Mouse (Mus musculus) kidney, adult 2 months (tissue): ENCODE data around the gene Atp13a2. TPM values are rescaled to one million over a fixed set of nuclear protein-coding genes. Genes with fewer than 3 reads are reported as not detected.

Source experiments
- DNase-seq: peaks from one replicate; pipeline ENCODE4 v3.0.0; 2021
- H3K27ac ChIP-seq: fragments of 200-500 bp; 2 replicates; pipeline ENCODE4 v1.5.1; 2012; ENCODE audit warnings: low read depth, low read length, control low read depth, inconsistent platforms; ENCODE audit not compliant: insufficient read depth
- H3K27me3 ChIP-seq: fragments of 200-500 bp; replicated peaks from 2 replicates; pipeline ENCODE4 v1.6.1; 2012; ENCODE audit warnings: mild to moderate bottlenecking, moderate library complexity, low read length, inconsistent platforms; ENCODE audit not compliant: control insufficient read depth, insufficient read depth
- H3K36me3 ChIP-seq: fragments of 200-500 bp; 2 replicates; pipeline ENCODE4 v1.6.1; 2012; ENCODE audit warnings: mild to moderate bottlenecking, moderate library complexity, low read length, inconsistent platforms; ENCODE audit not compliant: control insufficient read depth, insufficient read depth
- H3K4me1 ChIP-seq: fragments of 200-500 bp; 2 replicates; pipeline ENCODE4 v1.6.1; 2011; ENCODE audit warnings: low read length; ENCODE audit not compliant: control insufficient read depth, insufficient read depth
- H3K4me3 ChIP-seq: fragments of 200-500 bp; 2 replicates; pipeline ENCODE4 v1.5.1; 2011; ENCODE audit warnings: mild to moderate bottlenecking, low read depth, low read length, control low read depth; ENCODE audit not compliant: insufficient read depth
- CTCF ChIP-seq: fragments of 200-500 bp; conservative IDR thresholded peaks from 2 replicates; pipeline ENCODE4 v1.5.1; 2011; ENCODE audit warnings: low read depth, mild to moderate bottlenecking, control low read depth, low read length, moderate library complexity, mixed read lengths; ENCODE audit not compliant: insufficient read depth, insufficient read length
- POLR2A ChIP-seq: fragments of 200-500 bp; IDR thresholded peaks from one replicate; pipeline ENCODE4 v1.6.1; 2011; ENCODE audit warnings: low read depth, low read length, control low read depth
- WGBS: fragments of 180-500 bp; shearing (Covaris S2); methylation state at CpG from one replicate; pipeline ENCODE4 v1.1.7; 2018; 5-methylcytosine and 5-hydroxymethylcytosine counted together
- polyA plus RNA-seq: library from polyadenylated mRNA; depleted of rRNA; stranded (reverse); fragments of >200 nt; gene quantifications from 2 replicates; pipeline ENCODE4 v1.2.3, GENCODE M21; 2012

Gene Atp13a2
- polyA plus RNA-seq, 1 experiment: 46.3 TPM

DNA sequence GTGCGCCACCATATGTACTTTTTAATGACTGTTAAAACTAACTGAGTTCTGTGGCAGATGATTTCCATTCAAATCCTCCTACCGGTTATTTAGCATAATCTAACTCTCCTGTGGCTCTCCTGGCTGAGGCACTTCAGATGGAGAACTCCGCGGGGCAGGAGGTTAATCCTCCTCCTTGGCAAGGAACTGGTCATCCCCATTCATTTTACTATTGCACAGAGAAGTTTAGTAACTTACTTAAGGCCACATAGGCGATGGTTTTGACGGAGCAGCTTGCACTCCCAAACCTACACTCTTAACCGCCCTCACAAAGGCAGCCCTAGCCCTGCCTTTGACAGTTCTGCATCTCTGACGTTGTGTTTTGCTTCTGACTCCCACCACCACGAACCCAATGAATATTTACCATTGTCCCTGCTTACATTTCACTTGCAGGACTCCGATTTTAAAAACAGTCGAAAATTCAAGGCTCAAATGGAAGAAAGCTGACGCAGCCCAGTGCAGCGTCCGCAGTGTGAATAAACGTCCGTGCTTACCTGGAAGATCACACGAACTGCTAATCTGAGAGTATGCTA is 29.5 kb upstream of the Atp13a2 start:
- TF ChIP-seq CTCF (no peak), POLR2A (no peak)
- WGBS: 22% methylated on average over 17 of the region's 17 CpGs
- H3K27ac ChIP-seq: no peak overlapping the region

DNA sequence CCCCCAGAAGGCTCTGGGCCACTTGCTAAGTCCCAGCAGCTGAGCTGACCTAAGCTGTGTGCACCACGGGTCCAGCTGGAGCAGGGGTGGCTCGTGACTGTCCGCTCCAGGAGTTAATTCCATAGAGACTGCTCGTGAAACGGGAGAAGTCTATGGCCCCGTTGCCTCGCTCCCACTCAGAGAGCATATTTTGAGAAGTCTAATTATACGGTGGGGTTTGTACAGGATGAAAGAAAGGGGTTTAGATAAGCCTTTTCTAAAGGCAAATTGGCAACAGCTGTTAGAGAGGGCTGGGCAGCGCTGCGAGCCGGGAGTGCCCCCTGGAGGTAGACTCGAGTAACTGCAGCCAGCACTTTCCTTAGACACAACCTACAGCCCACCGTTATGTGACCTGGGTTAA is 28.9 kb upstream of the Atp13a2 start:
- H3K4me3 ChIP-seq: peak overlapping the region; percentile 24
- DNase-seq: peak; percentile 76
- no peak overlapping the region for H3K27ac ChIP-seq
- peaks cover 7% of the 10 kb centered on the region; the same call in 1 of the 2 replicates for H3K4me1 ChIP-seq
- H3K36me3 ChIP-seq: no peaks in the 10 kb centered on the region
- no peak for TF ChIP-seq POLR2A
- peak; percentile 96 for TF ChIP-seq CTCF
- WGBS: 2% methylated on average over 13 of the region's 13 CpGs
- no peaks in the 10 kb centered on the region for H3K27me3 ChIP-seq

More for the DNA sequence above, 29.5 kb upstream of the Atp13a2 start:
- no peaks in the 10 kb centered on the region for H3K27me3 ChIP-seq
- H3K4me3 ChIP-seq: peak overlapping the region; percentile 24; the same call in 1 of the 2 replicates
- H3K36me3 ChIP-seq: no peaks in the 10 kb centered on the region
- peaks cover 4% of the 10 kb centered on the region; the same call in 1 of the 2 replicates for H3K4me1 ChIP-seq
- no peak for DNase-seq

DNA sequence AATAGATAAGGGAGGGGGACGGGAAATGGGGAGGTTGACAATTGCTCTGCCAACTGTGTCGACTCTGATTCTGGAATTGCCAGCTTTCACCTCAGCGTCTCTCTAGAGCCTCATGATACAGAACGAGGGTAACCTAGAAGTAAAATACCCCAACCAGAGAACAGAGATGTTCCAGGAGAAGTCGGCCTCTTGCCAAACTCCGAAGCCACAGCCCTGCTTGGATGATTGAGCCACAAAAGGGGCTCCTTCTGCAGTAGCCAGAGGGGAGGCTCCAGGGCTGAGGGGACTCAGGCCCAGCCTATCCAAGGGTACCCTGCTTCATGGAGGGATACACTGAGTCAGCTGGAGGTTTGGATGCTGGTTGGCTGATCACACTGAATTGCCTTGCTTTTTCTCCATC is 28.4 kb upstream of the Atp13a2 start:
- TF ChIP-seq POLR2A (no peak), CTCF (no peak)
- no peak overlapping the region for H3K27ac ChIP-seq
- no peak overlapping the region for H3K4me3 ChIP-seq
- H3K36me3 ChIP-seq: no peaks in the 10 kb centered on the region
- peaks cover 7% of the 10 kb centered on the region; the same call in 1 of the 2 replicates for H3K4me1 ChIP-seq
- H3K27me3 ChIP-seq: no peaks in the 10 kb centered on the region
- 57% methylated on average over 6 of the region's 6 CpGs for WGBS
- DNase-seq: no peak

DNA sequence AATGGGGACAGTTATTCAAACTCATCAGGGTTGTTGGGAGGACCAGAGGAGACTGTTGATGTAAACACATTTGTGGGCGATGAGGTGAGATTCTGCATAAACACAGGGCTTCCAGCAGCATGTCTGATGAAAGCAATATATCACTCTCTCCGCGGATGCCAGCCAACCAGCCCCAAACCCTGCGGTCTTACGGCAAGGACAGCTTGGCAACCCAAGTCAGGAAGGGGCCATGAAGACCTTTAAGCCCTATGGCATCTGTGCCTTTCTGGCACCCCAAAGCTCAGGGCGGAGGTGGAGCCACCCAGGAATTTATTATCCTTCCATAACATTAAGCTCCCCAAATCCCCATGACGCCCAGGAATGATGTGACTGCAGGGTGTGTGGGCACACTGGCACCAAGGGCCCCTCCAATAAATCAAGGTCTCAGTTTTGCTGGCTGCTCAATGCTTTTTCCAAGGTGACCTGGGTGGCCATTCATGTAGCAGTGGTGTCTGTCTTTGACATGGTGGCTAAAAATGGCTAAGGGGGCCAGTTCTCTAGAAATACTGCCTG is 27.5 kb upstream of the Atp13a2 start:
- no peaks in the 10 kb centered on the region for H3K36me3 ChIP-seq
- WGBS: 85% methylated on average over 7 of the region's 7 CpGs
- H3K4me3 ChIP-seq: no peak overlapping the region
- peaks cover 13% of the 10 kb centered on the region; the same call in 1 of the 2 replicates for H3K4me1 ChIP-seq
- no peak for TF ChIP-seq POLR2A
- TF ChIP-seq CTCF: no peak
- no peak overlapping the region for H3K27ac ChIP-seq
- no peak for DNase-seq
- no peaks in the 10 kb centered on the region for H3K27me3 ChIP-seq

DNA sequence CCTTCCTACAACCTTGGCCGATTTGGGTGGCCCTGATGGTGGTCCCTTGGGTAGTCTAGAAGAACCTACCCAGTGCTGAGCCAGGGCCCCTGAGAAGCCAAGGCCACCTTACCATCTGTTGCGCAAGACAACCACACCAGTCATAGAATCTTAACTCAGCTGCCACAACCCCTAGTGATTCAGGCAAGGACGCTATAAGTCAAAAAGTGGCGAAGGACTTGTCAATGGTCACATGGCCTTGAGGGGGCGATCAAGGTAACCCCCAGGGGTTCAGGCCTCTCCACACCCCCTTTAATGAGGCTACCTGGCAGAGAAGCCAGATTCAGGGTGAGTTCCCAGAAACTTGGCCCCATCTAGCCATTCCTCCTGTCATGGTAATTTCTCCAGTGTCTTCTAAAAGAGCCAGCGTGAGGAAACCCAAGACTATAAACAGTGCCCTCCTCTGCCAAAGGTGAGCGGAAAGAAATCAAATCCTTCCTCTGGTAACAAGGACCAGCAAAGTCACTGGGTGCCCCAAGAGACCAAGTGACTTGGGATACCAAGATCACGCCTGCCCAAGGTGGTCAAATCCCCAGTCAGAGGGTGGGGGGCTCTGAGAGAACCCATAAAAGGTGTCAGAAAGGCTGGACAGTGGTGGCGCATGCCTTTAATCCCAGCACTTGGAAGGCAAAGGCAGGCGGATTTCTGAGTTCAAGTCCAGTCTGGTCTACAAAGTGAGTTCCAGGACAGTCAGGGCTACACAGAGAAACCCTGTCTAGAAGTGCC is 26.8 kb upstream of the Atp13a2 start:
- TF ChIP-seq POLR2A: no peak
- TF ChIP-seq CTCF: no peak

DNA sequence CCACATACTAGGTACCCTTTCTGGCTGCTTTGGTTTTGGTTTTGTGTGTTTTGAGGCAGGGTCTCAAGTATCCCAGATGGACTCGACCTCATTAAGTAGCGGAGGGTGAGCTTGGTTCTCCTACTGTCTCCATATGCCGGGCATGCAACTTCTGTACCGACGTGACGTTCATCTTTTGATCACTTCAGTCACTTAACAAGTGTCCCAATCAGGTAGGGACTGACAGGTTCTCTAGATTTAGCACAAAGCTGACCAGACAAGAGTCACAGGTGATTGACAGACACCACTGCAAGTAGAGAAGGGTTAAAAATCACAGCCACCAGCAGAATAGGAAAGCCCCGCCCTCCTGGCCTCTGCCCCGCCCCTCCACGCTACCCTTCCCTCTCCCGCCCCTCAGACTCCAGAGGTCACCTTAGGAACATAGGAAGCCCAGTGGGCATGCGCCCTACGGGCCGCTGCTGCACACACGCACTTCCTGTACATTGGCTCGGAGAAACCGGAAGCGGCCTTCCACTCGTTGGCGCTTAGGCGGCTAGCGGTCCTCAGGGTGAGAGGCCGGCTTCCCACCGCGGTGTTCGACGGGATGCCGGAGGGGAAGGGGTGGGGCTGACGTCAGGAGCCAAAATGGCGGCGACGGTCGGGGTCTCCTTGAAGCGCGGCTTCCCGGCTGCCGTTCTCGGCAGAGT is 25.7 kb upstream of the Atp13a2 start, which contains the start of gene Sdhb:
Gene Sdhb (plus strand): TSS at position 423 of the 686 bp plus-strand sequence.
- under 1% methylated on average over 37 of the region's 37 CpGs for WGBS
- H3K4me3 ChIP-seq: peak within 1 kb of the TSS; percentile 67
- H3K36me3 ChIP-seq: no peaks in the 10 kb centered on the region
- no peaks in the 10 kb centered on the region for H3K27me3 ChIP-seq
- H3K27ac ChIP-seq: peak within 1 kb of the TSS; percentile 85
- TF ChIP-seq CTCF: no peak
- no peak for TF ChIP-seq POLR2A
- peak; percentile 99 for DNase-seq
- H3K4me1 ChIP-seq: peaks cover 16% of the 10 kb centered on the region; the same call in 1 of the 2 replicates

More for the DNA sequence above, 26.8 kb upstream of the Atp13a2 start:
- Histone ChIP-seq H3K27ac (no peak overlapping the region), H3K36me3 (no peaks in the 10 kb centered on the region), H3K27me3 (no peaks in the 10 kb centered on the region), H3K4me1 (peaks cover 16% of the 10 kb centered on the region; the same call in 1 of the 2 replicates), H3K4me3 (no peak overlapping the region)
- 84% methylated on average over 10 of the region's 10 CpGs for WGBS
- no peak for DNase-seq
